Mouse (Mus musculus): ENCODE measurements around the gene Mgp.
A peak's percentile ranks its signal among the peaks of the same experiment; 100 is the strongest.

Gene Mgp

GRCm38 (mm10) chr6:136852348-136852747 lies 23.3 kb downstream of the Mgp start:
- no peak for DNase-seq (ENCODE audit: low spot score)

GRCm38 (mm10) chr6:136850267-136850666 lies 25.4 kb downstream of the Mgp start:
- no peak for DNase-seq (ENCODE audit: low spot score)

DNA sequence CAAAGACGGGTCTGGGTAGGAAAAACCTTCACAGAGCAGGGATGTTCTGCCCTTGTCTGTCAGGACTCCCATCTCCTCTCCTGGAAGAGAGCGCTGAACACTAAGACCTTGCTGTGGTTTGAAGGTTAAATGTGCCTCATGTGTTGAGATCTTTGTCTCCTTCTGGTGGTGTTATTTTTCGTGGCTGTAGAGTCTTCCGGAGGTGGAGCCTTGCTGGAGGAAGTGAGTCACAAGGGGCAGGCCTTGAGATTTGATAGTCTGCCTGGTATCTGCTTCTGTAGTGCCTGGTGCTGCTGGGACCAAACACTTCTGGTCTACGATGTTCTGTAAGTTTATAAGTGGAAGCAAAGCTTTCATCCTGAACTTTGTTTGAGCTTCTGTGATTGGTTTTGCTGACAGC lies 26.7 kb downstream of the Mgp start:
- DNase-seq (ENCODE audit: low spot score), result no peak

DNA sequence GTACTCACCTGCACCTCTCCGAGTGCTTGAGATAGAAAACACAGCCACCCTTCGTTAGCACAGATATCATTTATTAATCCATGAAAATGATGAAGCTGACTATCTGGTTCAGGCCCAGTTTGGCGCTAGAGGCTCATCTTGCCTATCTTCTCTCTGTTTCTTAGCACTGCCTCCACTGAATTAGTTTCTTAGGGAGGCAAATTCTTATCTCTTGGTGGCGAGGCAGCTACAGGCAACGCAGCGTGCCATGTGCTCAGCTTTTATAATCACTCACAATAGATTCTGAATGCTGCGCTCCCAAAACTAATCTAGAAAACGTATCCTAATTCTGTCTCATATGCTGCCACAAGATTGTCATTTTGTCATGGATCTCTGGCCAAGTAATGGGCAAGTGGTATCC lies 27.2 kb downstream of the Mgp start:
- no peak for DNase-seq (ENCODE audit: low spot score)

GRCm38 (mm10) chr6:136847790-136848189 lies 27.8 kb downstream of the Mgp start:
- peak; percentile 43 for DNase-seq (ENCODE audit: low spot score)

DNA sequence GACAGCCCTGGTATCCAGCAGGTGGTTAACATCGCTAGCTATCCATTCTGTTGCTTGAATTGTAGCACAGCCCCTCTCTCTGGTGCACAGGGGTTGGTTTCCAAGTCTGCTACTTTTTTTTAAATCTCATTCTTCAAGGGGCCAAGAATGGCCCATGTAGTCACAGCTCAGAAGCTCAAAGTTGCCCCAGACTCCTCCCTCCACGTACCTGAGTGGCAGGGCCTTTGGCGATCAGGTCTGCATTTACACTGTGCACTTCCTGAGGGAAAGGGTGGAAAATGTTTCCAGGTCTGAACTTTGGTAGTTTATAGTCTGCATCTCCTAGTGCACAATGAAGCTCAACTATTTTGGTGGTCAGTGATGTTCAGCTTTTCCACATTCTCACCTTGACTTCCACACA lies 28.4 kb downstream of the Mgp start:
- DNase-seq (ENCODE audit: low spot score), result no peak

DNA sequence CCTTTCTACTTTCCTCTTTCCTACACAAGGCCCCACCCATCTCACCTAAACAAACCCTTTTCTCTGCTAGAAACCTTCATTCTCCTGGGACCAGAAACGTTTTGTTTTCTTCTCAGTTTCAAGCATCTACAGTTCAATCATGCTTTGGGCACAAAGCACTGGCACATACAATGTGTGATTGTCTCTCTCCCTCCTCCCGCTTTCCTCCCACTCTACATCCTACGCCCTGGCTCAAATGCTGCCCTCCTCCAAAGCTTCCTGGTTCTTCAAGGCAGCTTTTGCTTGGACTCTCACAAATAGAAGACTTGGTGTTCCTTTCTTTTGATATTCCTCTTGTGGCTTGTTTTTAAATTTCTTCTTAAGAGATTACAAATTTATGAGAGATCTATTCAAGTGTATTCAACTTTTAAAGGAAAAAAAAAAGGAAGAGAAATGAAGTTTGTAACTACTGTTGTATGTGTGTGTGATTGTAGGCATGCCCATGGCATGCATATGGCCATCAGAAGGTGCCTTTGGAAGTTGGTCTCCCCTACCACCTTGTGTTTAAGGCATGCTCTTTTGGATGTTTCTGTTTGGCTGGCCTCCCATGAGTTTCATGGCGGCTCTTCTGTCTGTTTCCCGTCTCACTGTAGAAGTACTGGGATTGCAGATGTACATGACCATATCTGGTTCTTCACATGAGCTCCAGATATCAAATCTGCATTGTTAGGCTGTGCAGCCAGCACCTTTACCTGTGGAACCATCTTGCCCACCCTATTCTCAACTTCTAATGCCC lies 29.7 kb downstream of the Mgp start:
- no peak for DNase-seq (ENCODE audit: low spot score)

DNA sequence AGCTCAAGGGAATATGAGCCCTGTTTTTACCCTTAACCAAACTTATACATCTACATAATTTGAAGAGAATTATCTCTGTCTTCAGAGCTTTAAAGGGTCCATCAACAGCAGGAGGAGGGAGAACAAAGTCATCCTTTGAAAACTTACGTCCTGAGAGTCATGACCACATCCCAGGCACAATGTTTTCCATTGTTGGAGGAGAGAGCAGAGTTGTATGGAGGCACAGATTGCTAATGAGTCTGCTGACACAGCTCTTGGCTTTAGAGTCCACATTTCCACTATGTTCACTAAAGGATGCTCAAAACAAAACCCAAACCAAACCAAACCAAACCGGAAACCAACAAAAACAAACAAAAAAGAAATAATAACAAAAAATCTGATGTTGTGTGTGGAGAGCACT lies 30.7 kb downstream of the Mgp start:
- DNase-seq (ENCODE audit: low spot score), result no peak

DNA sequence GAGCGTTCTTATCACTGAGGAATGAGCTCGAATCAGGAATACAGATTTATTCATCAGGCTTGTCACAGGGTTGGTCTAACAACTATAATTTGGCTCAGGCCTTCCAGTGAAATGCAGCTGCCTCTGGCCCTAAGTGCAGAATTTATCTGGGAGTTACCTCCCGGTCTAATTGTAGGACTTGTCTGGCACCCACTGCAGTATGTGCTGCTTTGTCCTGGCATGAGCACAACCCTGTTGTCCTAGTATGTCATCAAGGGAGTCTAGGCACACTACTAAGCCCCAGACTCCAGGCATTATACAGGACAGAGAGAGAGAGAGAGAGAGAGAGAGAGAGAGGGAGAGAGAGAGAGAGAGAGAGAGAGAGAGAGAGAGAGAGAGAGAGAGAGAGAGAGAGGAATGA lies 38.3 kb downstream of the Mgp start:
- no peak for DNase-seq (ENCODE audit: low spot score)

DNA sequence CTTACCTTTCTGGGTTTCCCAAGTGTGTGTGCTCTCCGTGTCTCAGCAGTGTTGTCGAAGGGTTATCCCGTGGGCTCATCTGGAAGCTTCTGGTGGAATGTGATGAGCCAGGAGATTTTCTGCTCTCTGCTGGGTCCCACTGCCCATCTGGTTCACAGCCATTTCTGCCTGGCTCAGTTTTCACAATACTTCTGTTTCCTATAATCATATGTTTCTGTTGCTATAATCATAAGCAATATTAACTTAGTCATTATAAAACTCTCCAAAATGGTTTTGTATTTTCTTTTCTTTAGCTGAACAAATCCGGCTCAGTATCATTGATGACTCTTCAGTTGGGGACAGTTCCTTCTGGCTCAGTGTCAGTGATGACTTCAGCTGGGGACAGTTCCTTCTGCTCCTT lies 40.3 kb downstream of the Mgp start, which contains the start of gene Smco3:
Gene Smco3 (minus strand): TSS at position 101 of the 400 bp plus-strand sequence.
- no peak for DNase-seq (ENCODE audit: low spot score)

- DNase-seq (ENCODE audit: low spot score), result no peak
These were observed 43.9 kb downstream of the Mgp start for GRCm38 (mm10) chr6:136831712-136832111.

DNA sequence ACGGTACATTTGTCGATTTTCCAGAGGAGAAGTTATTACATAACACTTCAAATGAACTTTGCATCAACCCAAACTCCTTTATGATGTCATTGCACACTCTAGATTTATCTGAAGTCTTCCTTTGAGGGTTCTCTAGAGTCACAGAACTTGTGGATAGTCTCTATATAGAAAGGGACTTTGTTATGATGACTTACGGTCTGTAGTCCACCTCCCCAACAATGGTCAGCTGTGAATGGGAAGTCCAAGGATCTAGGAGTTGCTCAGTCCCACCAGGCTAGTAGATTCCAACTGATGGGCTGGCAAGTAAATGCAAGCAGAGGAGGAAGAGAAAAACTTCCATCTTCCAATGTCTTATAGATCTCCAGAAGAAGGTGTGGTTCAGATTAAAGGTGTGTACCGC lies 46.9 kb downstream of the Mgp start:
- no peak for DNase-seq (ENCODE audit: low spot score)

- peak; percentile 99 for DNase-seq (ENCODE audit: low spot score)
These were observed 47.6 kb downstream of the Mgp start, which contains the start of gene Wbp11 for GRCm38 (mm10) chr6:136827881-136828561. TSS of gene Wbp11 (minus strand) at chr6:136828233.

GRCm38 (mm10) chr6:136827516-136827880 lies 48.1 kb downstream of the Mgp start, which contains the start of gene BC049715:
TSS of gene BC049715 (plus strand) at chr6:136827626.
- DNase-seq (ENCODE audit: low spot score), result peak; percentile 68

GRCm38 (mm10) chr6:136827116-136827515 lies 48.5 kb downstream of the Mgp start:
- DNase-seq (ENCODE audit: low spot score), result peak; percentile 33

GRCm38 (mm10) chr6:136824987-136825386 lies 50.6 kb downstream of the Mgp start:
- DNase-seq (ENCODE audit: low spot score), result no peak

Data from adipocyte (in vitro differentiated cells).